Mouse (Mus musculus) olfactory bulb, adult 2 months (tissue): ENCODE results near the gene Paqr9.

Experiments used
- CTCF ChIP-seq: fragments of 200-500 bp; IDR thresholded peaks from 2 replicates; pipeline ENCODE4 v1.5.1; 2012; ENCODE audit warnings: low read depth, mild to moderate bottlenecking, low read length, moderate library complexity; ENCODE audit not compliant: insufficient read depth
- POLR2A ChIP-seq: fragments of 200-500 bp; IDR thresholded peaks from 2 replicates; pipeline ENCODE4 v1.6.1; 2012; ENCODE audit warnings: mild to moderate bottlenecking, low read depth, low read length, moderate library complexity; ENCODE audit not compliant: insufficient read depth

- TF ChIP-seq POLR2A (no peak), CTCF (no peak)
These were observed 9.8 kb downstream of the Paqr9 start for GRCm38 (mm10) chr9:95569249-95569648.
